8 mouse cellular contexts compared by ENCODE assay signal in the genomic region with DNA sequence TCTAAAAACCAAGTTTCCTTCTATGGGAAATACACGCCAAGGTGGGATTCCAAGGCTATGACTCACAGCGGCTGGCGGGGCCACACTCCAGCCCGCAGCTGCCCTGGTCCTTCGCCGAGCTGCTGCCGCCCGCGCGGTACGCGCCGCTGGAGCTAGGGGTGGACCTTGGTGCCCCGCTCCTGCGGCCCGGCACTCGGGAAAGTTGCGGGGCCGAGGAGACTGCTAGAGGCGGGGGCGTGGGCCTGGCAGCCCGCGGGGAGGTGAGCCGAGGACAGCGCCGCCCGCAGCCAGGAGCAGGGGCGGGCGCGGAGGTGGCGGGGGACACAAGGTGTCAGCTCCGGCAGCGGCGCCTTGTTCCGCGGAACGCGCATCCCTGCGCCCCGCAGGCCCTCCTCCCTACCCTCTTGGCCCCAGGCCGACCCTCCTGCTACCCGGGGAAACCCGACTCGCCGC. TPM values are rescaled to one million over a fixed set of nuclear protein-coding genes. Genes with fewer than 3 reads are reported as not detected.
DNase-seq lines count a peak whose midpoint lies in the region; ATAC-seq and TF ChIP-seq lines count a peak whose summit lies in the region.

No protein-coding gene starts in this region.

- peak overlapping the region; percentile 78 for H3K9ac ChIP-seq in heart, embryonic 15.5 days

- H3K4me1 ChIP-seq in bone marrow, adult 2 months (ENCODE audit: control insufficient read depth, insufficient read depth, low read length): no peaks in the 10 kb centered on the region
- peaks cover 62% of the 10 kb centered on the region for H3K4me1 ChIP-seq in forebrain, embryonic 10.5 days
- H3K4me1 ChIP-seq in heart, embryonic 15.5 days (replicated peaks): peaks cover 36% of the 10 kb centered on the region

- no peaks in the 10 kb centered on the region for H3K9me3 ChIP-seq in forebrain, embryonic 10.5 days
- H3K9me3 ChIP-seq in heart, embryonic 15.5 days (replicated peaks): no peaks in the 10 kb centered on the region

- H3K27ac ChIP-seq in bone marrow, adult 2 months (ENCODE audit: control insufficient read depth, insufficient read depth, low read depth, low read length, poor library complexity): no peak overlapping the region
- H3K27ac ChIP-seq in forebrain, embryonic 10.5 days: peak overlapping the region; percentile 93
- peak overlapping the region; percentile 90 for H3K27ac ChIP-seq in heart, embryonic 15.5 days

- H3K4me3 ChIP-seq in C2C12 (ENCODE audit: insufficient read depth, poor library complexity, severe bottlenecking): peak overlapping the region; percentile 59
- H3K4me3 ChIP-seq in bone marrow, adult 2 months (replicated peaks; ENCODE audit: control insufficient read depth, low read depth, low read length): peak overlapping the region; percentile 4
- H3K4me3 ChIP-seq in forebrain, embryonic 10.5 days: peak overlapping the region; percentile 87
- H3K4me3 ChIP-seq in heart, embryonic 15.5 days: peak overlapping the region; percentile 79

- H3K36me3 ChIP-seq in C2C12 (ENCODE audit: control insufficient read depth, insufficient read depth): peaks cover 5% of the 10 kb centered on the region
- H3K36me3 ChIP-seq in forebrain, embryonic 10.5 days (replicated peaks): peaks cover 2% of the 10 kb centered on the region
- no peaks in the 10 kb centered on the region for H3K36me3 ChIP-seq in heart, embryonic 15.5 days

- H3K79me2 ChIP-seq in C2C12 (ENCODE audit: control insufficient read depth, insufficient read depth): peaks cover 41% of the 10 kb centered on the region

- no peak for TF ChIP-seq CTCF in C2C12 (IDR thresholded peaks at IDR 0.05; ENCODE audit: control insufficient read depth, insufficient read depth, insufficient read length)
- no peak for TF ChIP-seq CTCF in bone marrow, adult 2 months (IDR thresholded peaks at IDR 0.05; ENCODE audit: control insufficient read depth, insufficient read depth, low read length)

- peak overlapping the region; percentile 98 for H3K4me2 ChIP-seq in heart, embryonic 15.5 days

- H3K27me3 ChIP-seq in C2C12 (ENCODE audit: control insufficient read depth, insufficient read depth, insufficient read length): no peaks in the 10 kb centered on the region
- peaks cover 100% of the 10 kb centered on the region for H3K27me3 ChIP-seq in forebrain, embryonic 10.5 days (ENCODE audit: poor library complexity, severe bottlenecking)
- peaks cover 21% of the 10 kb centered on the region for H3K27me3 ChIP-seq in heart, embryonic 15.5 days

- peak; percentile 66 for DNase-seq in forebrain, embryonic 10.5 days (ENCODE audit: extremely low spot score, low spot score)
- peak; percentile 31 to 59 for DNase-seq in kidney, postnatal 25 days
- peak; percentile 54 for DNase-seq in lung, postnatal 10 days
- DNase-seq in right cerebral cortex, postnatal 25 days: peak; percentile 50

- peaks cover 27% of the 10 kb centered on the region for H3K79me3 ChIP-seq in C2C12 (ENCODE audit: low read depth)

- no peak for TF ChIP-seq POLR2A in bone marrow, adult 2 months (IDR thresholded peaks at IDR 0.05; ENCODE audit: borderline replicate concordance, control insufficient read depth, low read depth, low read length)

- no peak; the same call in 1 of the 2 replicates for ATAC-seq in heart, embryonic 15.5 days (replicated peaks; ENCODE audit: insufficient number of reproducible peaks, insufficient read depth, low FRiP score, low read depth)
- no peak for ATAC-seq in activated CD4-positive, CD25-positive, alpha-beta regulatory T cell, adult 4 months

- H3ac ChIP-seq in C2C12 (ENCODE audit: control insufficient read depth, insufficient read length, low read depth): peak overlapping the region; percentile 93

- under 1% methylated on average over 43 of the region's 45 CpGs for WGBS in bone marrow, adult 2 months
- WGBS in forebrain, embryonic 10.5 days: under 1% methylated on average over 45 of the region's 45 CpGs
- WGBS in heart, embryonic 15.5 days: under 1% methylated on average over 39 of the region's 45 CpGs

TF ChIP-seq in C2C12, 6 proteins besides CTCF, POLR2A, EP300 and RAD21:
- TF ChIP-seq FOSL1 (IDR thresholded peaks at IDR 0.05; ENCODE audit: insufficient read depth, low read length, poor library complexity, severe bottlenecking): peak; percentile 36
- no peak for TF ChIP-seq MYOG (IDR thresholded peaks at IDR 0.05; ENCODE audit: control insufficient read depth, extremely low read depth, insufficient read length)
- TF ChIP-seq MAX (IDR thresholded peaks at IDR 0.05): no peak
- no peak for TF ChIP-seq CEBPB (IDR thresholded peaks at IDR 0.05; ENCODE audit: low read depth)
- peak; percentile 78 for TF ChIP-seq MYOD1 (IDR thresholded peaks at IDR 0.05; ENCODE audit: control insufficient read depth, insufficient read length, low read depth)
- TF ChIP-seq USF1 (IDR thresholded peaks at IDR 0.05; ENCODE audit: low read depth): no peak

RNA-seq across cellular contexts. Expression of a gene that starts 0.7 kb away (rescaled TPM):
- 18.9 TPM for polyA plus RNA-seq in C2C12 (2012; fragmentation: generic; extraction: Trizol)
- polyA plus RNA-seq in bone marrow, adult 2 months (2011; ENCODE audit: insufficient read depth, insufficient read length, low replicate concordance, missing spikeins): 1.0 and 3.2 TPM in 2 replicates
- 13.1 TPM in 2 replicates for polyA plus RNA-seq in forebrain, embryonic 10.5 days (2016; fragmentation: Nextera tagmentation; extraction: Ambion mirVana)
- polyA plus RNA-seq in heart, embryonic 15.5 days (2015; fragmentation: Nextera tagmentation; extraction: Ambion mirVana): 12.3 and 15.1 TPM in 2 replicates
- not detected for polyA plus RNA-seq in activated CD4-positive, CD25-positive, alpha-beta regulatory T cell, adult 4 months (2017; shearing (Covaris generic))

Comparison
In these comparisons a context has a peak if more than half of its experiments do, and no peak if none do; other contexts are left out.
1. H3K4me3 ChIP-seq: peak in every context shown above with its lines; median percentile 87 in forebrain, embryonic 10.5 days; 79 in heart, embryonic 15.5 days; 59 in C2C12; 4 in bone marrow, adult 2 months.